Mouse (Mus musculus) ES-E14 (cell line): Measurements from ENCODE around the gene Serpinb6a.

Experiments used
- CHD2 ChIP-seq: IDR thresholded peaks from 2 replicates; pipeline ENCODE4 v1.6.1; 2014; ENCODE audit warnings: mild to moderate bottlenecking, low read depth, low read length, inconsistent platforms
- HCFC1 ChIP-seq: IDR thresholded peaks from 2 replicates; pipeline ENCODE4 v1.6.1; 2012; ENCODE audit warnings: low read length, inconsistent platforms, borderline replicate concordance; ENCODE audit not compliant: insufficient read depth
- MAFK ChIP-seq: IDR thresholded peaks from 2 replicates; pipeline ENCODE4 v1.6.1; 2014; ENCODE audit warnings: mild to moderate bottlenecking, low read depth, low read length, inconsistent platforms; ENCODE audit not compliant: insufficient read depth
- ZC3H11A ChIP-seq: IDR thresholded peaks from 2 replicates; pipeline ENCODE4 v1.6.1; 2012; ENCODE audit warnings: low read depth, mild to moderate bottlenecking, inconsistent platforms, low read length, borderline replicate concordance
- ZNF384 ChIP-seq: IDR thresholded peaks from 2 replicates; pipeline ENCODE4 v1.6.1; 2012; ENCODE audit warnings: low read depth, low read length, inconsistent platforms

- TF ChIP-seq ZC3H11A (no peak), HCFC1 (no peak), ZNF384 (no peak), MAFK (no peak), CHD2 (no peak)
Observed at GRCm38 (mm10) chr13:34003058-34003457, 464 bp upstream of the Serpinb6a start.
